Mouse (Mus musculus) thymus, postnatal 0 days (tissue): Measurements from ENCODE around the gene Zdhhc1. TPM values are rescaled to one million over a fixed set of nuclear protein-coding genes. Genes with fewer than 3 reads are reported as not detected.

Source experiments
- polyA plus RNA-seq: library from polyadenylated mRNA; unstranded; fragments of >200 nt; fragmentation: Nextera tagmentation; extraction: Ambion mirVana; gene quantifications from 2 replicates; pipeline ENCODE4 v1.2.1, GENCODE M21; 2015

Gene Zdhhc1
- polyA plus RNA-seq, 1 experiment from 2014 or later = 6.9 TPM

Other genes starting within 250 kb of the Zdhhc1 start
- 4.9 and 5.6 TPM in 2 replicates for gene B3gnt9, start 241.7 kb downstream of the Zdhhc1 start, polyA plus RNA-seq
- gene Tradd, start 232.3 kb downstream of the Zdhhc1 start, polyA plus RNA-seq = 51.0 and 57.0 TPM in 2 replicates
- 7.6 and 8.2 TPM in 2 replicates for gene Fbxl8, start 232.3 kb downstream of the Zdhhc1 start, polyA plus RNA-seq
- not detected in 2 replicates for gene Hsf4, start 227.1 kb downstream of the Zdhhc1 start, polyA plus RNA-seq
- 0.42 and 0.47 TPM in 2 replicates for gene Nol3, start 220.8 kb downstream of the Zdhhc1 start, polyA plus RNA-seq
- 3.2 and 4.2 TPM in 2 replicates for gene 4931428F04Rik, start 207.0 kb downstream of the Zdhhc1 start, polyA plus RNA-seq
- 4.0 and 5.1 TPM in 2 replicates for gene Exoc3l, start 200.8 kb downstream of the Zdhhc1 start, polyA plus RNA-seq
- gene E2f4, start 199.2 kb downstream of the Zdhhc1 start, polyA plus RNA-seq = 81.7 and 103 TPM in 2 replicates
- 9.3 and 9.4 TPM in 2 replicates for gene Elmo3, start 191.3 kb downstream of the Zdhhc1 start, polyA plus RNA-seq
- gene Lrrc29, start 170.6 kb downstream of the Zdhhc1 start, polyA plus RNA-seq = 2.1 and 4.3 TPM in 2 replicates
- 145 and 149 TPM in 2 replicates for gene Tmem208, start 170.5 kb downstream of the Zdhhc1 start, polyA plus RNA-seq
- 0.85 and 1.1 TPM in 2 replicates for gene Fhod1, start 148.9 kb downstream of the Zdhhc1 start, polyA plus RNA-seq
- gene Slc9a5, start 148.1 kb downstream of the Zdhhc1 start, polyA plus RNA-seq = 0.48 and 0.60 TPM in 2 replicates
- 0.09 and 0.21 TPM in 2 replicates for gene Plekhg4, start 123.6 kb downstream of the Zdhhc1 start, polyA plus RNA-seq
- 0.04 and 0.31 TPM in 2 replicates for gene Kctd19, start 83.4 kb downstream of the Zdhhc1 start, polyA plus RNA-seq
- 0.28 and 0.47 TPM in 2 replicates for gene Lrrc36, start 83.3 kb downstream of the Zdhhc1 start, polyA plus RNA-seq
- gene Tppp3, start 25.4 kb downstream of the Zdhhc1 start, polyA plus RNA-seq = 31.9 and 42.4 TPM in 2 replicates
- 0.26 and 0.28 TPM in 2 replicates for gene Hsd11b2, start 21.9 kb upstream of the Zdhhc1 start, polyA plus RNA-seq
- gene Atp6v0d1, start 69.1 kb upstream of the Zdhhc1 start, polyA plus RNA-seq = 97.3 and 105 TPM in 2 replicates
- 28.5 and 30.8 TPM in 2 replicates for gene Ripor1, start 108.4 kb upstream of the Zdhhc1 start, polyA plus RNA-seq
- 213 and 255 TPM in 2 replicates for gene Ctcf, start 139.7 kb upstream of the Zdhhc1 start, polyA plus RNA-seq
- gene Agrp, start 140.5 kb upstream of the Zdhhc1 start, polyA plus RNA-seq = 1.2 TPM in 2 replicates
- 53.7 and 63.6 TPM in 2 replicates for gene Carmil2, start 189.4 kb upstream of the Zdhhc1 start, polyA plus RNA-seq
- gene Acd, start 204.2 kb upstream of the Zdhhc1 start, polyA plus RNA-seq = 66.7 and 72.9 TPM in 2 replicates
- 20.5 and 22.4 TPM in 2 replicates for gene Pard6a, start 204.2 kb upstream of the Zdhhc1 start, polyA plus RNA-seq
- 0.12 TPM in 1 of 2 replicates, not detected in the other for gene 4933405L10Rik, start 210.8 kb upstream of the Zdhhc1 start, polyA plus RNA-seq
- 28.7 and 29.4 TPM in 2 replicates for gene Enkd1, start 211.3 kb upstream of the Zdhhc1 start, polyA plus RNA-seq